Mouse (Mus musculus): ENCODE measurements around the gene Pde4c. TPM values are rescaled to one million over a fixed set of nuclear protein-coding genes. Genes with fewer than 3 reads are reported as not detected.

The Pde4c gene
- total and polyA plus RNA-seq, 3 experiments: 0.65 to 3.0 TPM; not detected in 1

DNA sequence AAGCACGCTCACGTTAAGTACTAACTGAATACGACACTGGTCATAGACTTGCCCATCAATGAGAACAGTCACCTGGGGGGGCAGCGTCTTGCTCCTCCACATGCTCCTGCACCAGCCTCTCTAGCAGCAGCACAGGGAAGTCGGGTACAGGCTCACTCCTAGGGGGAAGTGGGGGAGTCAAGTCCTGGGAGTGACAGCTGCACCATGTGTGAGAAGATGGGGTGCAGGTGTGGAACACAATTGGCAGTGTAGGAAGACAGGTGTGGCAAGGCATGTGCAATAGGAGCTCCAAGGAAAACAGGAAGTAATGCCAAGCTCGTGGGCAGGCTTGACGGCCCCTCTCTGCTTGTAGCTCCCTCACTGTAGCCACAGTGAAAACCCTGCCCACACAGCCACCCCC is 47.7 kb downstream of the Pde4c start:
- DNase-seq (ENCODE audit: low read depth, low spot score): no peak
- no peaks in the 10 kb centered on the region for H3K27me3 ChIP-seq (ENCODE audit: control insufficient read depth in 1 of 2, insufficient read depth in 2 of 2, low read length in 2 of 2)
- no peaks in the 10 kb centered on the region; a peak in 1 of 4 replicates for H3K36me3 ChIP-seq (ENCODE audit: control insufficient read depth in 1 of 2, insufficient read depth in 2 of 2, low read length in 2 of 2)
- H3K27ac ChIP-seq (ENCODE audit: control insufficient read depth, low read depth, low read length): no peak overlapping the region
- no peak overlapping the region for H3K9ac ChIP-seq (ENCODE audit: control insufficient read depth, low read depth, low read length, poor library complexity, severe bottlenecking)
- H3K9me3 ChIP-seq (replicated peaks; ENCODE audit: insufficient read depth, low read length): no peaks in the 10 kb centered on the region
- peaks cover 4% of the 10 kb centered on the region; the same call in 1 of the 2 replicates for H3K79me2 ChIP-seq (ENCODE audit: control insufficient read depth, insufficient read depth, low read length, poor library complexity)
- H3K4me3 ChIP-seq (ENCODE audit: control insufficient read depth in 1 of 2, insufficient read depth in 1 of 2, low read depth in 2 of 2, low read length in 2 of 2): no peak overlapping the region
- H3K4me1 ChIP-seq (ENCODE audit: control insufficient read depth in 1 of 2, insufficient read depth in 2 of 2, low read length in 2 of 2): 0 out of 4 replicates have a peak, but pooled peaks cover 0 to 5% of the 10 kb centered on the region in 2 experiments
- TF ChIP-seq MYB (IDR thresholded peaks at IDR 0.05; ENCODE audit: low read depth, low read length) (no peak), SIN3A (IDR thresholded peaks at IDR 0.05; ENCODE audit: low read length) (no peak), NELFE (IDR thresholded peaks at IDR 0.05; ENCODE audit: low read depth, low read length) (no peak), GABPA (IDR thresholded peaks at IDR 0.05; ENCODE audit: low read depth, low read length) (no peak), ETS1 (IDR thresholded peaks at IDR 0.05; ENCODE audit: low read depth, low read length) (no peak), E2F4 (IDR thresholded peaks at IDR 0.05; ENCODE audit: borderline replicate concordance, low read depth, low read length) (no peak), JUND (IDR thresholded peaks at IDR 0.05; ENCODE audit: low read depth, low read length) (no peak), RCOR1 (IDR thresholded peaks at IDR 0.05; ENCODE audit: low read depth, low read length) (no peak), CTCF (IDR thresholded peaks at IDR 0.05 in 2 of 3, conservative IDR thresholded peaks at IDR 0.05 in 1 of 3; ENCODE audit: control insufficient read depth in 1 of 3, insufficient read depth in 1 of 3, low read depth in 2 of 3, low read length in 3 of 3, poor library complexity in 1 of 3, severe bottlenecking in 1 of 3) (no peak), TAL1 (IDR thresholded peaks at IDR 0.05; ENCODE audit: low read length) (no peak), ZC3H11A (IDR thresholded peaks at IDR 0.05; ENCODE audit: low read depth, low read length) (no peak), BHLHE40 (IDR thresholded peaks at IDR 0.05; ENCODE audit: borderline replicate concordance, low read depth, low read length) (no peak), KAT2A (conservative IDR thresholded peaks at IDR 0.05; ENCODE audit: low read depth, low read length) (no peak), HCFC1 (IDR thresholded peaks at IDR 0.05; ENCODE audit: low read depth, low read length) (no peak), MAX (IDR thresholded peaks at IDR 0.05; ENCODE audit: low read length) (no peak), USF2 (IDR thresholded peaks at IDR 0.05; ENCODE audit: borderline replicate concordance in 1 of 2, insufficient read depth in 1 of 2, low read depth in 1 of 2, low read length in 2 of 2) (no peak), POLR2AphosphoS5 (IDR thresholded peaks at IDR 0.05; ENCODE audit: borderline replicate concordance, low read depth, low read length) (no peak), EP300 (IDR thresholded peaks at IDR 0.05; ENCODE audit: low read depth in 1 of 2, low read length in 2 of 2) (no peak)

- Histone ChIP-seq H3K79me2 (ENCODE audit: control insufficient read depth, insufficient read depth, low read length, poor library complexity) (peaks cover 6% of the 10 kb centered on the region; the same call in 1 of the 2 replicates), H3K9ac (ENCODE audit: control insufficient read depth, low read depth, low read length, poor library complexity, severe bottlenecking) (no peak overlapping the region), H3K9me3 (replicated peaks; ENCODE audit: insufficient read depth, low read length) (no peaks in the 10 kb centered on the region), H3K4me3 (ENCODE audit: control insufficient read depth in 1 of 2, insufficient read depth in 1 of 2, low read depth in 2 of 2, low read length in 2 of 2) (no peak overlapping the region), H3K36me3 (ENCODE audit: control insufficient read depth in 1 of 2, insufficient read depth in 2 of 2, low read length in 2 of 2) (no peaks in the 10 kb centered on the region; a peak in 1 of 4 replicates), H3K4me1 (ENCODE audit: control insufficient read depth in 1 of 2, insufficient read depth in 2 of 2, low read length in 2 of 2) (0 out of 4 replicates have a peak, but pooled peaks cover 0 to 5% of the 10 kb centered on the region in 2 experiments), H3K27me3 (ENCODE audit: control insufficient read depth in 1 of 2, insufficient read depth in 2 of 2, low read length in 2 of 2) (no peaks in the 10 kb centered on the region), H3K27ac (ENCODE audit: control insufficient read depth, low read depth, low read length) (no peak overlapping the region)
- DNase-seq (ENCODE audit: low read depth, low spot score): no peak
- TF ChIP-seq BHLHE40 (IDR thresholded peaks at IDR 0.05; ENCODE audit: borderline replicate concordance, low read depth, low read length) (no peak), MAZ (IDR thresholded peaks at IDR 0.05; ENCODE audit: low read depth, low read length) (no peak), MXI1 (IDR thresholded peaks at IDR 0.05; ENCODE audit: low read depth, low read length) (no peak), ELF1 (IDR thresholded peaks at IDR 0.05; ENCODE audit: low read depth, low read length) (no peak), MYC (IDR thresholded peaks at IDR 0.05; ENCODE audit: low read depth, low read length) (no peak), MAFK (IDR thresholded peaks at IDR 0.05; ENCODE audit: borderline replicate concordance, low read depth, low read length) (no peak), USF1 (IDR thresholded peaks at IDR 0.05; ENCODE audit: low read depth, low read length) (no peak), CHD1 (IDR thresholded peaks at IDR 0.05; ENCODE audit: low read depth, low read length) (no peak), ZNF384 (IDR thresholded peaks at IDR 0.05; ENCODE audit: low read depth, low read length) (no peak), ZC3H11A (IDR thresholded peaks at IDR 0.05; ENCODE audit: low read depth, low read length) (no peak), SIN3A (IDR thresholded peaks at IDR 0.05; ENCODE audit: low read length) (no peak)
Measured at GRCm38 (mm10) chr8:70772075-70772474, 48.6 kb downstream of the Pde4c start.
